ENCODE assay signal across 28 mouse cellular contexts in the genomic region with DNA sequence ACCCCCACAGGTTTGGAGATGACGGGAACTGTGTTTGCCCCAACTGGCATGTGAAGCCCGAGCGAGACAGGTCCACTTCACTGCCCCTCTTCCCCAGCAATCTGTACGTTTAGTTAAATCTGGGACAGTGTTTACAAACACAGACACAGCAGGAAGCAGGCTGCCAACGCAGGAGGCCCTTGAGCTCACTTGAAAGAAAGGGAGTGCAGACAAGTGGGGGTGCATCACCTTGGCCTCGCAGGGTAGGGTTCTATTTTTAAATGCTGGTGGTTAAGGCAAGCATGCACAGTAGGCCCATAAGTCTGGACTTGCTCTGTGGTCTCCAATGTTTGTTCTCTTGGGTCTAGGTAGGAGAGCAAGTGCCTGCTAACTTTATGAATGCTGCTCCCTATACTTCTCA.
DNase-seq lines count a peak whose midpoint lies in the region; ATAC-seq and TF ChIP-seq lines count a peak whose summit lies in the region.
"Had no signal": no experiment of that assay in that cellular context is flagged by ENCODE, and none has a peak within 500 bp of the region (broad histone marks: within the 10 kb centered on the region; RNA-seq: fewer than 3 reads in every experiment).

No protein-coding gene starts in this region.

- peaks cover 6% of the 10 kb centered on the region; the same call in 1 of the 2 replicates for H3K4me1 ChIP-seq in spleen, adult 2 months (ENCODE audit: control insufficient read depth, insufficient read depth, insufficient read length)
- peaks cover 9% of the 10 kb centered on the region for H3K4me1 ChIP-seq in forebrain, embryonic 15.5 days
- H3K4me1 ChIP-seq in intestine, postnatal 0 days (replicated peaks; ENCODE audit: control insufficient read depth, insufficient read depth, low read length) = no peaks in the 10 kb centered on the region
- H3K4me1 ChIP-seq: embryonic facial prominence, embryonic 13.5 days had no signal

- peak overlapping the region; percentile 76 for H3K27ac ChIP-seq in spleen, adult 2 months (ENCODE audit: insufficient read depth, low read length)
- H3K27ac ChIP-seq in forebrain, embryonic 15.5 days (replicated peaks) = no peak overlapping the region
- H3K27ac ChIP-seq in intestine, postnatal 0 days (ENCODE audit: low read depth, low read length) = no peak overlapping the region
- H3K27ac ChIP-seq: embryonic facial prominence, embryonic 13.5 days; forebrain, embryonic 10.5 days; heart, embryonic 10.5 days; heart, embryonic 15.5 days; limb, embryonic 12.5 days; lung, embryonic 15.5 days; midbrain, embryonic 12.5 days; neural tube, embryonic 15.5 days had no signal

- no peak overlapping the region for H3K4me2 ChIP-seq in forebrain, embryonic 15.5 days (replicated peaks)
- no peak overlapping the region for H3K4me2 ChIP-seq in intestine, postnatal 0 days (replicated peaks; ENCODE audit: low read depth)
- H3K4me2 ChIP-seq: embryonic facial prominence, embryonic 13.5 days; heart, embryonic 15.5 days; limb, embryonic 12.5 days; lung, embryonic 15.5 days; midbrain, embryonic 12.5 days; neural tube, embryonic 15.5 days had no signal

- no peaks in the 10 kb centered on the region for H3K27me3 ChIP-seq in spleen, adult 2 months (ENCODE audit: control insufficient read depth, insufficient read depth, low read length)
- no peaks in the 10 kb centered on the region for H3K27me3 ChIP-seq in forebrain, embryonic 15.5 days
- no peaks in the 10 kb centered on the region for H3K27me3 ChIP-seq in intestine, postnatal 0 days (replicated peaks; ENCODE audit: control insufficient read depth, insufficient read depth, low read length)
- H3K27me3 ChIP-seq: embryonic facial prominence, embryonic 13.5 days; heart, embryonic 15.5 days; limb, embryonic 12.5 days; lung, embryonic 15.5 days; megakaryocyte, embryonic 14.5 days; midbrain, embryonic 12.5 days; neural tube, embryonic 15.5 days had no signal

- ATAC-seq in CD4-positive, CD25-positive, alpha-beta regulatory T cell, adult 4 months = peak; percentile 10
- no peak for ATAC-seq in forebrain, embryonic 15.5 days (replicated peaks)
- ATAC-seq in intestine, postnatal 0 days = no peak
- ATAC-seq: forebrain, embryonic 16.5 days; hindbrain, embryonic 16.5 days; intestine, embryonic 16.5 days had no signal

- TF ChIP-seq POLR2A in spleen, adult 2 months (IDR thresholded peaks at IDR 0.05; ENCODE audit: low read depth, low read length) = no peak

- H3K36me3 ChIP-seq in spleen, adult 2 months (ENCODE audit: control insufficient read depth, insufficient read depth, low read length) = no peaks in the 10 kb centered on the region
- H3K36me3 ChIP-seq in forebrain, embryonic 15.5 days = no peaks in the 10 kb centered on the region
- H3K36me3 ChIP-seq in intestine, postnatal 0 days (ENCODE audit: control insufficient read depth, insufficient read depth) = peaks cover 4% of the 10 kb centered on the region; the same call in 1 of the 2 replicates
- H3K36me3 ChIP-seq: heart, embryonic 15.5 days; limb, embryonic 12.5 days; lung, embryonic 15.5 days; midbrain, embryonic 12.5 days; neural tube, embryonic 15.5 days had no signal

- H3K4me3 ChIP-seq in spleen, adult 2 months (ENCODE audit: extremely low read depth, insufficient read depth, insufficient read length) = no peak overlapping the region
- H3K4me3 ChIP-seq in forebrain, embryonic 15.5 days = no peak overlapping the region
- no peak overlapping the region for H3K4me3 ChIP-seq in intestine, postnatal 0 days (ENCODE audit: low read depth, low read length)
- H3K4me3 ChIP-seq: embryonic facial prominence, embryonic 13.5 days; forebrain, embryonic 10.5 days; heart, embryonic 10.5 days; heart, embryonic 15.5 days; limb, embryonic 12.5 days; lung, embryonic 15.5 days; megakaryocyte, embryonic 14.5 days; midbrain, embryonic 12.5 days; neural tube, embryonic 15.5 days had no signal

- 75% methylated on average over 6 of the region's 6 CpGs for WGBS in spleen, adult 2 months
- 57% methylated on average over 6 of the region's 6 CpGs for WGBS in forebrain, embryonic 15.5 days
- WGBS in intestine, postnatal 0 days = 69% methylated on average over 6 of the region's 6 CpGs

- no peak for TF ChIP-seq CTCF in spleen, adult 2 months (IDR thresholded peaks at IDR 0.05; ENCODE audit: extremely low read depth, insufficient read depth, insufficient read length, insufficient replicate concordance)
- no peak for TF ChIP-seq CTCF in intestine, postnatal 0 days (IDR thresholded peaks at IDR 0.05; ENCODE audit: low read depth)

- H3K9me3 ChIP-seq in forebrain, embryonic 15.5 days = no peaks in the 10 kb centered on the region
- H3K9me3 ChIP-seq in intestine, postnatal 0 days (ENCODE audit: control insufficient read depth) = no peaks in the 10 kb centered on the region
- H3K9me3 ChIP-seq: embryonic facial prominence, embryonic 13.5 days; forebrain, embryonic 10.5 days; heart, embryonic 10.5 days; heart, embryonic 15.5 days; limb, embryonic 12.5 days; lung, embryonic 15.5 days; megakaryocyte, embryonic 14.5 days; midbrain, embryonic 12.5 days; neural tube, embryonic 15.5 days had no signal

- DNase-seq in spleen, adult 2 months (ENCODE audit: low read depth in 1 of 2, low spot score in 2 of 2) = no peak
- DNase-seq in spleen, adult 12 weeks (ENCODE audit: low spot score) = no peak
- peak; percentile 32 to 43 for DNase-seq in natural killer cell, adult 2 months (ENCODE audit: low spot score in 2 of 2)
- peak; percentile 53 for DNase-seq in thymus, postnatal 25 days
- DNase-seq in kidney, postnatal 14 days = no peak
- DNase-seq: adrenal gland, postnatal 25 days; cerebellum, adult 11-12 months; cerebellum, postnatal 10 days; gastrocnemius, postnatal 10 days; kidney, adult 9 months; kidney, postnatal 10 days; layer of hippocampus, adult 9-11 months; right cerebral cortex, postnatal 25 days had no signal

- no peak overlapping the region for H3K9ac ChIP-seq in forebrain, embryonic 15.5 days (replicated peaks)
- no peak overlapping the region for H3K9ac ChIP-seq in intestine, postnatal 0 days (ENCODE audit: low read depth, low read length)
- H3K9ac ChIP-seq: embryonic facial prominence, embryonic 13.5 days; heart, embryonic 15.5 days; limb, embryonic 12.5 days; lung, embryonic 15.5 days; midbrain, embryonic 12.5 days; neural tube, embryonic 15.5 days had no signal

Comparison
In these comparisons a context has a peak if more than half of its experiments do, and no peak if none do; other contexts are left out.
1. DNase-seq: peak in natural killer cell, adult 2 months (2 of 2) and thymus, postnatal 25 days (single experiment); none in spleen, adult 2 months (0 of 2), spleen, adult 12 weeks (single experiment) and kidney, postnatal 14 days (single experiment).